Mouse (Mus musculus) CH12.LX (cell line): Measurements from ENCODE around the gene Ascl4.

ENCODE experiments used
- CHD1 ChIP-seq: IDR thresholded peaks from 2 replicates; pipeline ENCODE4 v1.6.1; 2012; ENCODE audit warnings: low read depth, low read length, improper control_type of control experiment, inconsistent platforms
- CHD2 ChIP-seq: IDR thresholded peaks from 2 replicates; pipeline ENCODE4 v1.6.1; 2011; ENCODE audit warnings: low read length, improper control_type of control experiment
- CTCF ChIP-seq, 2 experiments: IDR thresholded peaks in 1 of 2; conservative IDR thresholded peaks in 1 of 2; 2 replicates each; pipeline ENCODE4 v1.5.1; 2011 to 2012; ENCODE audit warnings: low read depth in 2 of 2, low read length in 2 of 2, improper control_type of control experiment in 1 of 2, inconsistent platforms in 1 of 2, mild to moderate bottlenecking in 1 of 2, moderate library complexity in 1 of 2
- ELF1 ChIP-seq: IDR thresholded peaks from 2 replicates; pipeline ENCODE4 v1.6.1; 2014; ENCODE audit warnings: low read depth, mild to moderate bottlenecking, inconsistent platforms, low read length, improper control_type of control experiment
- EP300 ChIP-seq: IDR thresholded peaks from 2 replicates; pipeline ENCODE4 v1.6.1; 2011; ENCODE audit warnings: low read length, improper control_type of control experiment
- MAX ChIP-seq: IDR thresholded peaks from 2 replicates; pipeline ENCODE4 v1.6.1; 2011; ENCODE audit warnings: low read length, improper control_type of control experiment
- MYC ChIP-seq: IDR thresholded peaks from 2 replicates; pipeline ENCODE4 v1.6.1; 2011; ENCODE audit warnings: low read depth, mild to moderate bottlenecking, improper control_type of control experiment, low read length
- POLR2A ChIP-seq: IDR thresholded peaks from 2 replicates; pipeline ENCODE4 v1.6.1; 2011; ENCODE audit warnings: low read depth, mild to moderate bottlenecking, improper control_type of control experiment, low read length
- POLR2AphosphoS2 ChIP-seq: IDR thresholded peaks from 2 replicates; pipeline ENCODE4 v1.6.1; 2011; ENCODE audit warnings: low read depth, low read length, improper control_type of control experiment
- SIN3A ChIP-seq: IDR thresholded peaks from 2 replicates; pipeline ENCODE4 v1.6.1; 2012; ENCODE audit warnings: low read length, improper control_type of control experiment, inconsistent platforms
- USF1 ChIP-seq: IDR thresholded peaks from 2 replicates; pipeline ENCODE4 v1.6.1; 2014; ENCODE audit warnings: low read depth, mild to moderate bottlenecking, inconsistent platforms, low read length, improper control_type of control experiment

- TF ChIP-seq SIN3A (no peak), POLR2A (no peak), MYC (no peak), MAX (no peak), POLR2AphosphoS2 (no peak), CTCF (conservative IDR thresholded peaks at IDR 0.05 in 1 of 2, IDR thresholded peaks at IDR 0.05 in 1 of 2; ENCODE audit: low read depth in 2 of 2, low read length in 2 of 2) (no peak), ELF1 (no peak), CHD2 (no peak), EP300 (no peak), CHD1 (no peak), USF1 (no peak)
Measured at GRCm38 (mm10) chr10:85964316-85964715, 36.8 kb downstream of the Ascl4 start.
